Mouse (Mus musculus) lung, postnatal 10 days (tissue): Measurements from ENCODE around the gene Acin1.
A peak's percentile ranks its signal among the peaks of the same experiment; 100 is the strongest.

Experiments
- DNase-seq: peaks from one replicate; pipeline ENCODE4 v3.0.0; 2021

Gene Acin1

DNA sequence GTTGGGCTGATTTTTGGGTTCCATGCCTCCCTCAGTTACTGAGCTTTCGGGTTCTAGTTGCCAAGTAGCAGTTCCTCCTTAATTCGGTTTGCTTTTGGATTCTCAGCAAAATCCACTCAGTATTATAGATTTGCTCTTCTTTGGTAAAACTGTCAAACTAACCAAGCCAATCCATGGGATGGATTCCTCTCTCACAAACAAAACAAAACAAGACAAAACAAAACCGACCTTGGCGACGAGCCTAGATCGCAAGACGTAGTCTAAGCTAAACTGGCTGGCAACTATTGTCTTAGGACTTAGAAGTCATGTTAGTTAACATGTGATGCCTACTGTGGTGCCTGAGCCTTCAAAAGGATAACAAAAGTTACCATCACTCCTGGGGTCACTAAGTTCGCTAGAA, 83.0 kb downstream of the Acin1 start:
- peak; percentile 10 for DNase-seq

DNA sequence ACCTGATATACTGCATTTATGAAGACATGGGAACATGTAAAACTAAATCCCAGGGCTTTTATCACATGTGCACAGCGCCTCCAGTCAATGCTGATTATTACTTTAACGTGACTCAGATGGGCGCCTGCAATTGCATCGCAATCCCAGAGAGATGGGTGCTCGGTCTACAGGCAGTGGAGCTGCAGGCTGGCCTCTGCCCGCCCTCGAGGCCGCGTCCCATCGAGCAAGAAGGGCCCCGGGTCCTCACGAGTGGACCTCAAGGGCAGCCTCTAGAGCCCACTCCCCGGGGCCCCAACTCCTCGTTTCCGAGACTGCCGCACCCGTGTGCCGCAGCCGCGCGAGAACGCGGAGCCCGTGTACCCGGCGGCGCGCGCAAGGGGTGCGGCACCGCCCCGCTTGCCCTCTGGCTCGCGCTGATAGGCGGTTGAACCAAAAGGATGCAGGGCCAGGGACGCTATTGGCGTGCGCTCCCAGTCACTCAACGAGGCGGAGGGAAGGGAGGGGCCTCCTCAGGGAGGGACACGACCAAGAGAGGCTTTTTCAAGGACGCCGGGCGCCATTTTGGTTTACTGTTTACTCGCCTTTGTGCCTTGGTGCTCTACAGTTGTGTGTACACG, 83.6 kb downstream of the Acin1 start:
- peak; percentile 99 for DNase-seq

DNA sequence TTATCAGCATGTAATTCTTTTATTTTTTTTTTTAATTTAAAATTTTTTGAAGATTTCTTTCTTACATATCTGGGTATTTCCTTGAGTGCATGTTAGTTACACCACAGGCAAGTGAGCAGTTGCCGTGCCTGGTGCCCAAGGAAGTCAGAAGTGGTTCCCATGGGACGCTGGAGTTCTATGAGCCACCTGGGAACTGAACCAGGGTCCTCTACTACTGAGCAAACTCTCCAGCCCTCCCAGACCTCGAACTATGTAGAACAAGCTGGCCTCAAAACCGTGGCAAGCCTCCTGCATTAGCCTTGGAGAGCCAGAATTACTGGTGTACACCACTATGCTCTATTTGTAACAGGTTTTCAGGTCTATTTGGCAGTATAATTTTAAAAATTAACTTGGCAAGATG, 84.1 kb downstream of the Acin1 start:
- peak; percentile 12 for DNase-seq

DNA sequence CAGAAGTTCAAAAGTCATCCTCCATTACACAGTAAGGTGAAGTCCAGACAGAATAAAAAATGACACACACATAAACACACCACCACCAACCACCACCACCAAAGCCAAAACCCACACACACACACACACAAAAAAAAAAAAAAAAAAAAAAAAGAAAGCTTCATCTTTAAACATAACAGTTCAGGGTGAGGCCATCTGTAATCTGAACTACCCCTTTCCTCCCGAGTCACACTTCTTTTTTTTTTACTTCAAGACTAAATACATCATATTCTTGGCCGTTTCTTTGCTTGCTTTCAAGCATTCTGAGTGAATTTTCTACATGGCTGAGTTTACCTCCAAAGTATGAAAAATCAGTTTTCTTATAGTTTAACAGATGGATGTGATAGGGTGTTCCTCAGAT, 85.1 kb downstream of the Acin1 start:
- DNase-seq, result no peak

DNA sequence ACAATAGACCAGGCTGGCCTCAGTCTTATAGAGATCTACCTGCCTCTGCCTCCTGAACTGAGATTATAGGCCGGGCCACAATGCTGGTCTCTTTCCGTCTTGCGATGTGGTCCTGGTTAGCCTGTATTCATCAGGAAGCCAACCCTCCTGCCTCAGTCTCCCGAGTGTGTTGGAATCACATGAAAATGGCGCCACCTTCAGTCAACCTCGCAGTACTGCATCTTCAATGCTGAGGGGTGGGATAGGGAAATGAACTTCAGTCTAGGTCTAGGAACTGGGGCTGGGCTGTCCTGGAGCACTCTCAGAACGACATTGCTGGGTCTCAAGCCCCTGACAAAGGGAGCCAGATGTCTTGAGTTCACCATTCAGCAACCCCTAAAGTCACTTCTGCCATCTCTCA, 89.6 kb downstream of the Acin1 start:
- no peak for DNase-seq

DNA sequence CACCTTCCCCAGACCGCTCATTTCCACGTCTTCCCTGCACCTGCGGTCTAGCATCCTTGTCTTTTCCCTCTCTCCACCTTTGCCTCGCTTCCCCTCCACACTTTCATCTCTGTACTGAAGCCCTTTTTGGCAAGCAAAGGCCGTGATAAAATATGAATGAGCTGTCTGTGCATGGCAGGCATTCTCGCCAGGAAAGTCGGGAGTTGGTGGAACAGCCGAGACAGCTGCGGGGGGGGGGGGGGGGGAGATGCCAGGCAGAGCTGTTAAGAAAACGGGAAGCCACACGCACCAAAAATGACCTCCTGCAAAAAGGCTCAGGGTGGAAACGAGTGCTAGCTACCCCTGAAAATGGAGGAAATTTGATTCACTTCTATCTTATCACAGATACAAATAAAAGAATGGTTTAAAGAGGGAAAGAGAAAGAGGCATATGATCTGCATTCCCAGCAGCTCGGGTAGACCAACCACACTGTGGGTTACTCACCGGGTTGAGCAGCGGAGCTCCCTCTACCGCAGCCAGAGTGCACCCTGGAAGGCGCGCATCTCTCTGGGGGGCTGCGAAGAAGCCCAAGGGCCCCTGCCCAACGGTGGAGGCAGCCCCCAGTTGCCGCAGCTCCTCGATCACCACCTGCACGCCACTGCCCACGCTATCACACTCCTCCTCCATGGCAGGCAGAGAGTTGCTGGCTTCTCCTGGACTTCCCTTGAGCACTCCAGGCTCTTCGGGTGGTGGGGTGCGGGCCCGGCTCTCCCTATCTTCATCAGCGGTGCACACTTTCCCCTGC, 91.9 kb downstream of the Acin1 start:
- DNase-seq, result no peak

DNA sequence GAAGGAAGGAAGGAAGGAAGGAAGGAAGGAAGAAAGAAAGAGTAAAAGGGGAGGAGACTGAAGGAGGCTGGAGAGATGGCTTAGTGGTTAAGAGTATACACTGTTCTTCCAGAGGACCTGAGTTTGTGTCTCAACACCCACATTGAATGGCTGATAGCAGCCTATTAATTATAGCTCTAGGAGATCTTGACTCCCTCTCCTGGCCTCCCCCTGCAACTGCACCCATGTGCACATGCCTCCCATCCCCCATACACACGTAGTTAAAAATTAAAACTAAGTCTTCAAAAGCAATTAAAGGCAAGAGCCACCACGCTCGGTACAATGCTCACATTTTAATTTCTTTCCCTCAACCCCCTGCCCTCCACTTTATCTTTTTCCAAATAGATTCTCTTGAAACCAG, 92.7 kb downstream of the Acin1 start:
- DNase-seq, result no peak

DNA sequence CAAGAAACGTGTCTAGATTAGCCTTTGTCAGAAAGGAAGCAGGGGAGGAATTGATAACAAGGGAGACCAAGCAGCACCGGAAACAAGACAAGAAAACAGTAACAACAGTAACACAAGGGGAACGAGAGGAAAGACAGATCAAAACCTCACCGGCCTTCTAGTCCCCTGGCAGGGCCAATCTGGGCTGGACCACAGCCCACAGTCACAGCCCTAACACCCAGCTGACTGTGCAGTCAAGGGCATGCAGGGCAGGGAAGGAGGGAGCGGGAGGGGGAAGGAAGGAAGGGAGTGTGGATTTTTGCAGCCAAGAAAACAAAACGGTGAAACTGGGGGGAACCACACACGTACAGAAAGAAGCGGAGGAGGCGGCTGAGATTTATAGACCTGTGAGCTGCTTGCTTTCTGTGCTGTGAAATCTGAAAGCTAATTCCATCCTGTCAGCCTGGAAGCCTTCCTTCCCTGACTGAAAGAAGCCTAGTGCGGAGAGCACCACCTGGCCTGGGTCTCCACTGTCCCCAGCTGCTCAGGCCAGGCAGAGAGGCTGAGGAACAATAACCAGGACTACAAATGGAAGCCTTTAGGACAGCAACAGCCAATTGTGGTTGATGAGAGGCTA, 94.3 kb downstream of the Acin1 start:
- no peak for DNase-seq
